Mouse (Mus musculus) limb, embryonic 14.5 days (tissue): ENCODE measurements at regions not wholly inside any gene's neighbourhood (a gene's known extent, or its start where the extent isn't known, plus 50 kb on each side); places are given as distances from the start of the nearest gene placed in this dataset.

Source experiments
- ATAC-seq: fragments of 200-750 bp; cut with Nextera tagmentation; 2 replicates; pipeline ENCODE4 v1.8.0; 2017; ENCODE audit warnings: low read depth, moderate number of reproducible peaks, moderate TSS enrichment; ENCODE audit not compliant: low FRiP score
- DNase-seq: peaks from one replicate; pipeline ENCODE4 v3.0.0-alpha.2; 2015; ENCODE audit warnings: low spot score
- H3K27ac ChIP-seq: fragments of 300-500 bp; sonication (generic); replicated peaks from 2 replicates; pipeline ENCODE4 v1.5.1; 2014; ENCODE audit warnings: low read depth, mild to moderate bottlenecking, low read length, moderate library complexity, mixed read lengths
- H3K27me3 ChIP-seq: fragments of 300-500 bp; sonication (generic); 2 replicates; pipeline ENCODE4 v1.6.1; 2014; ENCODE audit warnings: low read length, mixed read lengths; ENCODE audit not compliant: control insufficient read depth, insufficient read depth
- H3K36me3 ChIP-seq: fragments of 300-500 bp; sonication (generic); 2 replicates; pipeline ENCODE4 v1.6.1; 2014; ENCODE audit warnings: mild to moderate bottlenecking, low read length, moderate library complexity, mixed read lengths; ENCODE audit not compliant: control insufficient read depth, insufficient read depth
- H3K4me1 ChIP-seq: fragments of 300-500 bp; sonication (generic); 2 replicates; pipeline ENCODE4 v1.6.1; 2014; ENCODE audit warnings: antibody characterized with exemption, low read length, mixed read lengths; ENCODE audit not compliant: control insufficient read depth, insufficient read depth
- H3K4me2 ChIP-seq: fragments of 300-500 bp; sonication (generic); replicated peaks from 2 replicates; pipeline ENCODE4 v1.6.1; 2014; ENCODE audit warnings: low read depth, mild to moderate bottlenecking, low read length, moderate library complexity; ENCODE audit not compliant: severe bottlenecking
- H3K4me3 ChIP-seq: fragments of 300-500 bp; sonication (generic); replicated peaks from 2 replicates; pipeline ENCODE4 v1.5.1; 2014; ENCODE audit warnings: low read length
- H3K9ac ChIP-seq: fragments of 300-500 bp; sonication (generic); 2 replicates; pipeline ENCODE4 v1.6.1; 2014; ENCODE audit warnings: mild to moderate bottlenecking, low read depth, low read length, moderate library complexity; ENCODE audit not compliant: severe bottlenecking
- H3K9me3 ChIP-seq: fragments of 300-500 bp; sonication (generic); 2 replicates; pipeline ENCODE4 v1.6.1; 2016; ENCODE audit warnings: low read length; ENCODE audit not compliant: control insufficient read depth
- POLR2A ChIP-seq: fragments of 200-500 bp; IDR thresholded peaks from 2 replicates; pipeline ENCODE4 v1.8.0; 2012; ENCODE audit warnings: inconsistent platforms, mild to moderate bottlenecking, moderate library complexity, borderline replicate concordance; ENCODE audit not compliant: insufficient read depth, insufficient read length; ENCODE audit errors: extremely low read depth
- WGBS: fragments of 180-500 bp; shearing (Covaris S2); extraction: QIAGEN DNeasy Blood & Tissue Kit; methylation state at CpG from one replicate; pipeline ENCODE4 v1.1.7; 2014; 5-methylcytosine and 5-hydroxymethylcytosine counted together

GRCm38 (mm10) chr1:190034091-190034490 lies 111.9 kb upstream of the Smyd2 start:
- ATAC-seq (no peak), DNase-seq (no peak)
- Histone ChIP-seq H3K36me3 (no peaks in the 10 kb centered on the region), H3K4me1 (no peaks in the 10 kb centered on the region), H3K27ac (no peak overlapping the region), H3K4me3 (no peak overlapping the region), H3K9me3 (no peaks in the 10 kb centered on the region), H3K4me2 (no peak overlapping the region), H3K27me3 (no peaks in the 10 kb centered on the region), H3K9ac (no peak overlapping the region)
- 62% methylated on average over 5 of the region's 5 CpGs for WGBS
- no peak for TF ChIP-seq POLR2A

- WGBS = 21% methylated on average over 8 of the region's 8 CpGs
- DNase-seq (no peak), ATAC-seq (no peak)
- Histone ChIP-seq H3K9ac (0 out of 2 replicates have a peak overlapping the region, but pooled peaks have one; percentile 25), H3K27ac (no peak overlapping the region), H3K27me3 (no peaks in the 10 kb centered on the region), H3K4me2 (no peak overlapping the region; the same call in 1 of the 2 replicates), H3K9me3 (no peaks in the 10 kb centered on the region), H3K4me1 (peaks cover 6% of the 10 kb centered on the region), H3K4me3 (no peak overlapping the region), H3K36me3 (no peaks in the 10 kb centered on the region)
- TF ChIP-seq POLR2A = no peak
Measured at GRCm38 (mm10) chr1:190027536-190027935, 105.4 kb upstream of the Smyd2 start.

- TF ChIP-seq POLR2A = no peak
- Histone ChIP-seq H3K27ac (no peak overlapping the region), H3K4me1 (peaks cover 6% of the 10 kb centered on the region; the same call in 1 of the 2 replicates), H3K9ac (no peak overlapping the region), H3K4me2 (no peak overlapping the region), H3K36me3 (no peaks in the 10 kb centered on the region), H3K9me3 (no peaks in the 10 kb centered on the region), H3K4me3 (no peak overlapping the region), H3K27me3 (no peaks in the 10 kb centered on the region)
- no peak for ATAC-seq
- 71% methylated on average over 6 of the region's 6 CpGs for WGBS
- no peak for DNase-seq
Measured at GRCm38 (mm10) chr1:190009466-190009865, 87.3 kb upstream of the Smyd2 start.

- H3K36me3 ChIP-seq = no peaks in the 10 kb centered on the region
- no peak overlapping the region for H3K27ac ChIP-seq
- H3K4me1 ChIP-seq = peaks cover 6% of the 10 kb centered on the region; the same call in 1 of the 2 replicates
- whole genome bisulfite sequencing = 39% methylated on average over 6 of the region's 7 CpGs
- no peak overlapping the region for H3K4me2 ChIP-seq
- no peaks in the 10 kb centered on the region for H3K9me3 ChIP-seq
- no peak for TF ChIP-seq POLR2A
- ATAC-seq = 0 out of 2 replicates have a peak, but pooled peaks have one; percentile 41
- no peaks in the 10 kb centered on the region for H3K27me3 ChIP-seq
- no peak overlapping the region for H3K9ac ChIP-seq
- H3K4me3 ChIP-seq = no peak overlapping the region
- no peak for DNase-seq
Measured at GRCm38 (mm10) chr1:190007271-190007670, 85.1 kb upstream of the Smyd2 start.

- Histone ChIP-seq H3K36me3 (no peaks in the 10 kb centered on the region), H3K27ac (no peak overlapping the region), H3K4me1 (no peaks in the 10 kb centered on the region), H3K4me2 (no peak overlapping the region), H3K4me3 (no peak overlapping the region), H3K9me3 (no peaks in the 10 kb centered on the region), H3K27me3 (no peaks in the 10 kb centered on the region), H3K9ac (no peak overlapping the region)
- WGBS = 71% methylated on average over 4 of the region's 4 CpGs
- ATAC-seq = no peak
- TF ChIP-seq POLR2A = no peak
- no peak for DNase-seq
Measured at GRCm38 (mm10) chr1:190001084-190001483, 78.9 kb upstream of the Smyd2 start.

- WGBS = 30% methylated on average over 5 of the region's 5 CpGs
- DNase-seq (no peak), ATAC-seq (no peak)
- no peak overlapping the region for H3K4me3 ChIP-seq
- no peak overlapping the region for H3K9ac ChIP-seq
- no peak overlapping the region for H3K4me2 ChIP-seq
- no peaks in the 10 kb centered on the region for H3K27me3 ChIP-seq
- no peaks in the 10 kb centered on the region for H3K36me3 ChIP-seq
- H3K4me1 ChIP-seq = peaks cover 11% of the 10 kb centered on the region; the same call in 1 of the 2 replicates
- no peak overlapping the region for H3K27ac ChIP-seq
- H3K9me3 ChIP-seq = no peaks in the 10 kb centered on the region
- no peak for TF ChIP-seq POLR2A
Measured at GRCm38 (mm10) chr1:189993706-189994105, 71.5 kb upstream of the Smyd2 start.
